Mouse (Mus musculus) hindbrain, embryonic 14.5 days (tissue): ENCODE measurements at regions not wholly inside any gene's neighbourhood (a gene's known extent, or its start where the extent isn't known, plus 50 kb on each side); places are given as distances from the start of the nearest gene placed in this dataset.
"Not testable (repeated sequence)": the region's sequence is repeated elsewhere in the genome, so short reads cannot be mapped to it uniquely, and the experiment has no call there.

ENCODE experiments used
- ATAC-seq: fragments of 200-750 bp; cut with Nextera tagmentation; 2 replicates; pipeline ENCODE4 v1.8.0; 2017; ENCODE audit warnings: moderate number of reproducible peaks, mild to moderate bottlenecking, moderate TSS enrichment, moderate library complexity; ENCODE audit not compliant: low FRiP score
- DNase-seq: peaks from one replicate; pipeline ENCODE4 v3.0.0-alpha.2; 2015; ENCODE audit warnings: low spot score
- H3K27ac ChIP-seq: fragments of 300-500 bp; sonication (generic); 2 replicates; pipeline ENCODE4 v1.5.1; 2014; ENCODE audit warnings: mild to moderate bottlenecking, moderate library complexity
- H3K27me3 ChIP-seq: fragments of 300-500 bp; sonication (generic); 2 replicates; pipeline ENCODE4 v1.6.1; 2014; ENCODE audit warnings: mild to moderate bottlenecking, low read length, mixed read lengths; ENCODE audit not compliant: control insufficient read depth, insufficient read depth
- H3K36me3 ChIP-seq: fragments of 300-500 bp; sonication (generic); replicated peaks from 2 replicates; pipeline ENCODE4 v1.6.1; 2014; ENCODE audit not compliant: control insufficient read depth, insufficient read depth
- H3K4me1 ChIP-seq: fragments of 300-500 bp; sonication (generic); replicated peaks from 2 replicates; pipeline ENCODE4 v1.6.1; 2014; ENCODE audit warnings: antibody characterized with exemption, low read length, mixed read lengths; ENCODE audit not compliant: control insufficient read depth, insufficient read depth
- H3K4me2 ChIP-seq: fragments of 300-500 bp; sonication (generic); replicated peaks from 2 replicates; pipeline ENCODE4 v1.6.1; 2014; ENCODE audit warnings: mild to moderate bottlenecking, moderate library complexity
- H3K4me3 ChIP-seq: fragments of 300-500 bp; sonication (generic); replicated peaks from 2 replicates; pipeline ENCODE4 v1.5.1; 2014; ENCODE audit warnings: mild to moderate bottlenecking, low read length
- H3K9ac ChIP-seq: fragments of 300-500 bp; sonication (generic); 2 replicates; pipeline ENCODE4 v1.6.1; 2014
- H3K9me3 ChIP-seq: fragments of 300-500 bp; sonication (generic); 2 replicates; pipeline ENCODE4 v1.6.1; 2016; ENCODE audit warnings: low read length; ENCODE audit not compliant: control insufficient read depth
- WGBS: fragments of 180-500 bp; shearing (Covaris S2); extraction: QIAGEN DNeasy Blood & Tissue Kit; methylation state at CpG from one replicate; pipeline ENCODE4 v1.1.7; 2014; 5-methylcytosine and 5-hydroxymethylcytosine counted together

- H3K4me2 ChIP-seq, H3K4me1 ChIP-seq, H3K9me3 ChIP-seq, H3K27ac ChIP-seq, H3K36me3 ChIP-seq, H3K4me3 ChIP-seq, DNase-seq, ATAC-seq, H3K27me3 ChIP-seq, H3K9ac ChIP-seq: not testable (repeated sequence)
- WGBS = 80% methylated on average over 16 of the region's 16 CpGs
These were observed 834.1 kb upstream of the Snrpn start for GRCm38 (mm10) chr7:60974116-60974515.

- H3K27ac ChIP-seq = 0 out of 2 replicates have a peak overlapping the region, but pooled peaks have one; percentile 43
- H3K4me2 ChIP-seq = 0 out of 2 replicates have a peak overlapping the region, but pooled peaks have one; percentile 12
- ATAC-seq (no peak), DNase-seq (no peak)
- H3K4me1 ChIP-seq = no peaks in the 10 kb centered on the region
- WGBS = 69% methylated on average over 4 of the region's 4 CpGs
- no peaks in the 10 kb centered on the region for H3K27me3 ChIP-seq
- no peaks in the 10 kb centered on the region for H3K36me3 ChIP-seq
- no peak overlapping the region for H3K9ac ChIP-seq
- no peaks in the 10 kb centered on the region for H3K9me3 ChIP-seq
- H3K4me3 ChIP-seq = no peak overlapping the region; the same call in 1 of the 2 replicates
These were observed 821.2 kb upstream of the Snrpn start for GRCm38 (mm10) chr7:60961188-60961587.

- no peak overlapping the region for H3K9ac ChIP-seq
- H3K36me3 ChIP-seq = no peaks in the 10 kb centered on the region
- DNase-seq (peak; percentile 35), ATAC-seq (peak; percentile 72)
- 55% methylated on average over 3 of the region's 3 CpGs for WGBS
- no peaks in the 10 kb centered on the region for H3K4me1 ChIP-seq
- peak overlapping the region; percentile 33 for H3K4me2 ChIP-seq
- H3K27me3 ChIP-seq = no peaks in the 10 kb centered on the region
- H3K9me3 ChIP-seq = no peaks in the 10 kb centered on the region
- no peak overlapping the region for H3K27ac ChIP-seq
- peak overlapping the region; percentile 17; the same call in 1 of the 2 replicates for H3K4me3 ChIP-seq
These were observed 799.9 kb upstream of the Snrpn start for GRCm38 (mm10) chr7:60939764-60940457.
